Mouse (Mus musculus): ENCODE results near the gene Cat.

- TF ChIP-seq EP300 (IDR thresholded peaks at IDR 0.05; ENCODE audit: insufficient read depth, low read depth, low read length) (no peak), POLR2A (IDR thresholded peaks at IDR 0.05; ENCODE audit: insufficient read depth, low read length) (no peak), CTCF (IDR thresholded peaks at IDR 0.05; ENCODE audit: low read depth, low read length) (no peak)
Observed at GRCm38 (mm10) chr2:103428356-103428755, 56.6 kb downstream of the Cat start.

All from ES-Bruce4 (cell line).